Mouse (Mus musculus) lung, embryonic 16.5 days (tissue): ENCODE data around the gene Copa. TPM values are rescaled to one million over a fixed set of nuclear protein-coding genes. Genes with fewer than 3 reads are reported as not detected.

Source experiments
- ATAC-seq: fragments of 200-750 bp; cut with Nextera tagmentation; 2 replicates; pipeline ENCODE4 v1.8.0; 2017; ENCODE audit warnings: low read depth, mild to moderate bottlenecking, moderate library complexity
- H3K27ac ChIP-seq: fragments of 300-500 bp; sonication (generic); 2 replicates; pipeline ENCODE4 v1.5.1; 2014; ENCODE audit warnings: mild to moderate bottlenecking, control low read depth, low read length
- H3K27me3 ChIP-seq: fragments of 300-500 bp; sonication (generic); 2 replicates; pipeline ENCODE4 v1.6.1; 2014; ENCODE audit warnings: low read depth, low read length, mixed read lengths; ENCODE audit not compliant: control insufficient read depth, insufficient read depth
- H3K36me3 ChIP-seq: fragments of 300-500 bp; sonication (generic); 2 replicates; pipeline ENCODE4 v1.6.1; 2014; ENCODE audit warnings: low read length; ENCODE audit not compliant: control insufficient read depth, insufficient read depth
- H3K4me1 ChIP-seq: fragments of 300-500 bp; sonication (generic); replicated peaks from 2 replicates; pipeline ENCODE4 v1.6.1; 2014; ENCODE audit warnings: low read length, mixed read lengths; ENCODE audit not compliant: control insufficient read depth, insufficient read depth
- H3K4me2 ChIP-seq: fragments of 300-500 bp; sonication (generic); 2 replicates; pipeline ENCODE4 v1.6.1; 2014; ENCODE audit warnings: low read depth, low read length, control low read depth
- H3K4me3 ChIP-seq: fragments of 300-500 bp; sonication (generic); 2 replicates; pipeline ENCODE4 v1.5.1; 2014; ENCODE audit warnings: mild to moderate bottlenecking, low read length, control low read depth
- H3K9ac ChIP-seq: fragments of 300-500 bp; sonication (generic); 2 replicates; pipeline ENCODE4 v1.6.1; 2014; ENCODE audit warnings: low read length, control low read depth
- H3K9me3 ChIP-seq: fragments of 300-500 bp; sonication (generic); 2 replicates; pipeline ENCODE4 v1.6.1; 2016; ENCODE audit warnings: low read length; ENCODE audit not compliant: control insufficient read depth
- WGBS: fragments of 180-500 bp; shearing (Covaris S2); extraction: QIAGEN DNeasy Blood & Tissue Kit; methylation state at CpG from one replicate; pipeline ENCODE4 v1.1.7; 2014; 5-methylcytosine and 5-hydroxymethylcytosine counted together
- polyA plus RNA-seq: library from polyadenylated mRNA; unstranded; fragments of >200 nt; fragmentation: Nextera tagmentation; extraction: Ambion mirVana; gene quantifications from 2 replicates; pipeline ENCODE4 v1.2.1, GENCODE M21; 2015

The Copa gene
- polyA plus RNA-seq, 1 experiment from 2014 or later = 253 TPM

- Histone ChIP-seq H3K27me3 (no peaks in the 10 kb centered on the region), H3K4me3 (no peak overlapping the region), H3K4me2 (no peak overlapping the region), H3K9me3 (no peaks in the 10 kb centered on the region), H3K27ac (no peak overlapping the region), H3K9ac (no peak overlapping the region), H3K4me1 (no peaks in the 10 kb centered on the region), H3K36me3 (peaks cover 66% of the 10 kb centered on the region)
- ATAC-seq = no peak
- 82% methylated on average over 4 of the region's 4 CpGs for WGBS
Observed at GRCm38 (mm10) chr1:172071556-172071955, 10.8 kb upstream of the Copa start.

DNA sequence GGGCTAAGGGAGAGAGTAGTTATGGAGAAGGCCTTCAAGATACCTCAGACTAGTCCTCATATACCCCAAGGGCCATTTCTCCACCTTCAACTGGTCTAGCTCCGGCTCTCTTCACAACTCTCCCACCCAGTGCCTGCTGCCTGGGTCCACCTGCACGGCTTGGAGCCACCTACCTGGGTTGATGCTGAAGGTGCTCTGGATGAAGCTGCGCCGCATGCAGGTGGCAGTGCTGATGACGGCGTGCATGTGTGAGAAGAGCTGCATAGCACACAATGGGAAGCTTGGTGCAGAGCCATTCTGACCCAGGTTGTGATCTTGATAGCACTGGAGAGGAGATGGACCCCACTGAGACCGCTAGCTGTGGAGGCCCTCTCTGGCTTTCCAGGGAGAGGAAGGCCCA, 9.7 kb upstream of the Copa start:
- Histone ChIP-seq H3K9ac (no peak overlapping the region), H3K4me2 (no peak overlapping the region), H3K4me3 (no peak overlapping the region), H3K4me1 (no peaks in the 10 kb centered on the region), H3K27me3 (no peaks in the 10 kb centered on the region), H3K27ac (no peak overlapping the region), H3K36me3 (peaks cover 60% of the 10 kb centered on the region), H3K9me3 (no peaks in the 10 kb centered on the region)
- 94% methylated on average over 7 of the region's 7 CpGs for WGBS
- no peak for ATAC-seq

DNA sequence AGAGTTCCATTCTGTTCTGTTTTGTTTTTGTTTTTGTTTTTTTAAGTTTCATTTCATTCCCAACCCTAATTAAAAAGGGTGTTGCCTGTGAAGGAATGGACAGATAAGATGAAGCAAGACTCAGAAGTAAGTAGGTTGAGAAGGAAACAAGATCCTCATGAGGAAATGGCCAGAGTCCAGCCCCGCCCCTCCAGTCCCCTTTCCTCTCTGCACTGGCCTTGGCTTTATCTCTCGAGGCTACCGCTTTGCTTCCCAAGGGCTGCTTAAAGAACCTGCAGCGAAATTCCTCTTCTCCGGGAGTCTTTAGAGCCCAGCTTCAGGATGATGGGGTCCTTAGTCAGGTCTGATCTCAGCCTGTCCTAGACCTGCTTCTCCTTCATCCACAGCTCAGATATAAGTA, 4.3 kb upstream of the Copa start:
- H3K27me3 ChIP-seq = no peaks in the 10 kb centered on the region
- no peak overlapping the region for H3K4me3 ChIP-seq
- ATAC-seq = no peak
- 60% methylated on average over 5 of the region's 5 CpGs for WGBS
- H3K36me3 ChIP-seq = peaks cover 38% of the 10 kb centered on the region
- peaks cover 4% of the 10 kb centered on the region for H3K4me1 ChIP-seq
- H3K9ac ChIP-seq = no peak overlapping the region
- no peak overlapping the region for H3K4me2 ChIP-seq
- no peak overlapping the region for H3K27ac ChIP-seq
- no peaks in the 10 kb centered on the region for H3K9me3 ChIP-seq

- Histone ChIP-seq H3K9me3 (no peaks in the 10 kb centered on the region), H3K4me2 (peak overlapping the region; percentile 73), H3K36me3 (peaks cover 12% of the 10 kb centered on the region), H3K9ac (peak overlapping the region; percentile 89), H3K4me3 (peak overlapping the region; percentile 95), H3K27me3 (no peaks in the 10 kb centered on the region), H3K4me1 (peaks cover 19% of the 10 kb centered on the region), H3K27ac (peak overlapping the region; percentile 76)
- ATAC-seq = peak; percentile 74; the same call in 1 of the 2 replicates
- WGBS = under 1% methylated on average over 24 of the region's 24 CpGs
Observed at GRCm38 (mm10) chr1:172082899-172083445, 643 bp downstream of the Copa start.

DNA sequence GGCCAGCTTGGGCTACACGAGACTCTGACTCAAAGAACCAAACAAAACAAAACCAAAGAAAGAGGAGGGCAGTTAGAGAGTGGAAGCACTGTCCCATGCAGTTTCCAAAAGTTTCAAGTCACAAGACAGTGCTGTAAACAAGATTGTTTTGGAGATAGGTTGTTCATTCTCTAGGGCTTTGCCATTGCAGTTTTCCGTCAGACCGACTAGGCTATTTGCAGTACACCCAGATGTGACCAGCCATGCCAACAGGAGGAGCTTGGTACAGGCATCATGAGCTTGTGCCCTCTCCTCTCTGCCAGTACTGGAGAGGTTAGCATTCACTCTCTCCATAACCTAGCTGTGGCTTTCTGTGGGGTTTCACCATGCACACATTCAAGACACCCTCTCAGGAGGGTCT, 11.2 kb downstream of the Copa start:
- Histone ChIP-seq H3K4me1 (no peaks in the 10 kb centered on the region), H3K27me3 (no peaks in the 10 kb centered on the region), H3K9ac (no peak overlapping the region), H3K9me3 (no peaks in the 10 kb centered on the region), H3K4me2 (no peak overlapping the region), H3K36me3 (peaks cover 56% of the 10 kb centered on the region), H3K27ac (no peak overlapping the region), H3K4me3 (no peak overlapping the region)
- ATAC-seq = no peak
- 51% methylated on average over 3 of the region's 3 CpGs for WGBS

DNA sequence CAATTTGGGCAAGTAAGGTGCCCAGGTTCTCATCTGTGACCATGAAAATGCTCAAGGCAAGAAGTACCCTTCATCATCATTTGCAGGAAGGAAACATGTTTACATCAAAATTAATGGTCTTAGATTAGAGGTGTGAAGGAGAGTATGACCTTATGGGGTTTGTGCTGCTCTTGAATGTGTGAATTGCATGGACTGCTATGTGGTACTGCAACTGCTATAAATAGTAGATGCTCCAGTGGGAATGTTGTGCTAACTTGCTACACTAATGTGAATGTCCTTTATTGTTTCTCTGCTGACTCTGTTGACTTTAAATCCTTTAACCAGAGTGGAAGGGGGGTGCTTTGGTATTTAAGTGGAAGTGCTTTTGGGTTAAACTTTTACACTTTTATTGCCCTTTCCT, 12.0 kb downstream of the Copa start:
- Histone ChIP-seq H3K4me1 (no peaks in the 10 kb centered on the region), H3K4me2 (no peak overlapping the region), H3K9me3 (no peaks in the 10 kb centered on the region), H3K27ac (no peak overlapping the region), H3K27me3 (no peaks in the 10 kb centered on the region), H3K4me3 (no peak overlapping the region), H3K36me3 (peaks cover 52% of the 10 kb centered on the region), H3K9ac (no peak overlapping the region)
- ATAC-seq = no peak

DNA sequence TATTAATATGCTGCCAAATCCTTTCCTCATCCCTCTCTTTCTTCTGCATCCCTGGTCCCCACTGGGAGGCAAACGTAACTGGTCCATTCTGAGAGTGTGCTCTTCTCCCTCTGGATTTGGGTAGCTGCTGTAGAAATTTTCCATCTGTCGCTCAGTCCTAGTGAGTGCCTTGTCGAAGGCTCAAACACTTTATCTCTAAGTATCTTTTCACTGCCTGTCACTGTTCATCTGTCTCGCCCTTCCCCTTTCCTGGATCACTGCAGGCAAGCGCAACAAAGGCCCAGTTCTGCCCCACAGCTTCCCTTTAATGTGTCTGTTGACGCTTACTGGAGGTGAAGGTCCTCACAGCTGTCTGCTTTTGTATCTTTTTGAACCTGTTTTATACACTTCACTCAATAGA, 12.9 kb downstream of the Copa start:
- Histone ChIP-seq H3K27ac (no peak overlapping the region), H3K9me3 (no peaks in the 10 kb centered on the region), H3K36me3 (peaks cover 49% of the 10 kb centered on the region), H3K4me2 (no peak overlapping the region), H3K27me3 (no peaks in the 10 kb centered on the region), H3K4me1 (no peaks in the 10 kb centered on the region), H3K4me3 (no peak overlapping the region), H3K9ac (no peak overlapping the region)
- WGBS = 44% methylated on average over 6 of the region's 6 CpGs
- ATAC-seq = peak; percentile 43; the same call in 1 of the 2 replicates

GRCm38 (mm10) chr1:172099325-172100033, 17.1 kb downstream of the Copa start:
- H3K36me3 ChIP-seq = peaks cover 53% of the 10 kb centered on the region
- no peak overlapping the region for H3K4me2 ChIP-seq
- H3K9ac ChIP-seq = no peak overlapping the region
- no peaks in the 10 kb centered on the region for H3K9me3 ChIP-seq
- WGBS = 82% methylated on average over 6 of the region's 6 CpGs
- no peak overlapping the region for H3K4me3 ChIP-seq
- no peak overlapping the region for H3K27ac ChIP-seq
- ATAC-seq = no peak
- H3K4me1 ChIP-seq = no peaks in the 10 kb centered on the region
- no peaks in the 10 kb centered on the region for H3K27me3 ChIP-seq

DNA sequence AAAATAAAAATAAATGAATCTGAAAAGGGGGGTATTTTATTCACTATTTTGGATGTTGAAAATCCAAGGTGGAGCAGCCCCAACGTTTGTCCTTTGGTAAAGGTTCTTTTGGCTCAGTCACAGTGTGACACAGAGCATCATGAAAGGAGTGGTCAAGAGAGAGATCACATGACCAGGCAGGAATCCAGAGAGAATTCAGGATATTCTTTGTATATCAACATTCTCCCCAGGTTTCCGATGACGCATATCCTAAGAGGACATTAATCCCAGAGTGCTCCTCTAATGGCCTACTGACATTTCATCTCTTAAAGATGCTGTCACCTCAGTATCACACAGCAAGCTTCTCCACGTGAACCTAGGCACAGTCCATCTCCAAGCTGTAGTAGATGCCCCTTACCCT, 21.3 kb downstream of the Copa start:
- WGBS = 76% methylated on average over 4 of the region's 4 CpGs
- Histone ChIP-seq H3K4me3 (no peak overlapping the region), H3K36me3 (peaks cover 65% of the 10 kb centered on the region), H3K27me3 (no peaks in the 10 kb centered on the region), H3K9me3 (no peaks in the 10 kb centered on the region), H3K4me2 (no peak overlapping the region), H3K4me1 (no peaks in the 10 kb centered on the region), H3K27ac (no peak overlapping the region), H3K9ac (no peak overlapping the region)
- no peak for ATAC-seq
